Mouse (Mus musculus) hindbrain, embryonic 13.5 days (tissue): ENCODE results near the gene Gm21974. TPM values are rescaled to one million over a fixed set of nuclear protein-coding genes. Genes with fewer than 3 reads are reported as not detected.
"Not testable (repeated sequence)": the region's sequence is repeated elsewhere in the genome, so short reads cannot be mapped to it uniquely, and the experiment has no call there.

Experiments used
- ATAC-seq: fragments of 200-750 bp; cut with Nextera tagmentation; 2 replicates; pipeline ENCODE4 v1.8.0; 2017; ENCODE audit warnings: moderate TSS enrichment; ENCODE audit not compliant: low FRiP score
- H3K27ac ChIP-seq: fragments of 300-500 bp; sonication (generic); 2 replicates; pipeline ENCODE4 v1.5.1; 2015; ENCODE audit warnings: inconsistent platforms, mild to moderate bottlenecking, moderate library complexity
- H3K27me3 ChIP-seq: fragments of 300-500 bp; sonication (generic); 2 replicates; pipeline ENCODE4 v1.6.1; 2015; ENCODE audit warnings: mild to moderate bottlenecking, inconsistent platforms
- H3K36me3 ChIP-seq: fragments of 300-500 bp; sonication (generic); 2 replicates; pipeline ENCODE4 v1.6.1; 2015; ENCODE audit warnings: mild to moderate bottlenecking, inconsistent platforms
- H3K4me1 ChIP-seq: fragments of 300-500 bp; sonication (generic); replicated peaks from 2 replicates; pipeline ENCODE4 v1.6.1; 2015; ENCODE audit warnings: inconsistent platforms
- H3K4me2 ChIP-seq: fragments of 300-500 bp; sonication (generic); 2 replicates; pipeline ENCODE4 v1.6.1; 2015; ENCODE audit warnings: inconsistent platforms, mild to moderate bottlenecking, moderate library complexity
- H3K4me3 ChIP-seq: fragments of 300-500 bp; sonication (generic); 2 replicates; pipeline ENCODE4 v1.5.1; 2015; ENCODE audit warnings: mild to moderate bottlenecking, inconsistent platforms
- H3K9ac ChIP-seq: fragments of 300-500 bp; sonication (generic); 2 replicates; pipeline ENCODE4 v1.6.1; 2015; ENCODE audit warnings: mild to moderate bottlenecking, inconsistent platforms
- H3K9me3 ChIP-seq: fragments of 300-500 bp; sonication (generic); 2 replicates; pipeline ENCODE4 v1.6.1; 2016; ENCODE audit warnings: inconsistent platforms
- WGBS: fragments of 180-500 bp; shearing (Covaris S2); methylation state at CpG from one replicate; pipeline ENCODE4 v1.1.7; 2015; 5-methylcytosine and 5-hydroxymethylcytosine counted together
- polyA plus RNA-seq: library from polyadenylated mRNA; unstranded; fragments of >200 nt; fragmentation: Nextera tagmentation; extraction: Ambion mirVana; gene quantifications from 2 replicates; pipeline ENCODE4 v1.2.1, GENCODE M21; 2015

The Gm21974 gene
- polyA plus RNA-seq, 1 experiment from 2014 or later, result not detected

- H3K36me3 ChIP-seq, H3K4me2 ChIP-seq, H3K27ac ChIP-seq, H3K9ac ChIP-seq, H3K9me3 ChIP-seq, ATAC-seq, H3K4me3 ChIP-seq, H3K27me3 ChIP-seq: not testable (repeated sequence)
- H3K4me1 ChIP-seq, result peaks cover 14% of the 10 kb centered on the region
- 82% methylated on average over 4 of the region's 4 CpGs for WGBS
Measured at GRCm38 (mm10) chr7:127837878-127838277, 57.4 kb downstream of the Gm21974 start.

- H3K4me3 ChIP-seq, result no peak overlapping the region
- ATAC-seq, result no peak
- H3K4me1 ChIP-seq, result peaks cover 9% of the 10 kb centered on the region
- H3K36me3 ChIP-seq, result no peaks in the 10 kb centered on the region
- no peaks in the 10 kb centered on the region for H3K9me3 ChIP-seq
- 93% methylated on average over 5 of the region's 5 CpGs for WGBS
- no peak overlapping the region for H3K9ac ChIP-seq
- H3K4me2 ChIP-seq, result no peak overlapping the region
- 0 out of 2 replicates have a peak, but pooled peaks cover 3% of the 10 kb centered on the region for H3K27me3 ChIP-seq
- no peak overlapping the region for H3K27ac ChIP-seq
Measured at GRCm38 (mm10) chr7:127837473-127837872, 57.8 kb downstream of the Gm21974 start.

Other genes starting within 250 kb of the Gm21974 start
- gene Bcl7c, start 186.5 kb downstream of the Gm21974 start, polyA plus RNA-seq, result 47.0 and 50.8 TPM in 2 replicates
- gene Ctf1, start 182.7 kb downstream of the Gm21974 start, polyA plus RNA-seq, result 2.8 and 3.3 TPM in 2 replicates
- 0.18 TPM in 1 of 2 replicates, not detected in the other for gene Ctf2, start 163.3 kb downstream of the Gm21974 start, polyA plus RNA-seq
- 9.0 and 9.3 TPM in 2 replicates for gene Fbxl19, start 150.9 kb downstream of the Gm21974 start, polyA plus RNA-seq
- 8.0 and 9.1 TPM in 2 replicates for gene Orai3, start 125.6 kb downstream of the Gm21974 start, polyA plus RNA-seq
- gene Setd1a, start 118.8 kb downstream of the Gm21974 start, polyA plus RNA-seq, result 17.8 and 20.9 TPM in 2 replicates
- not detected in 2 replicates for gene Gm49388, start 109.8 kb downstream of the Gm21974 start, polyA plus RNA-seq
- gene Hsd3b7, start 94.8 kb downstream of the Gm21974 start, polyA plus RNA-seq, result 9.6 TPM in 2 replicates
- 22.2 and 24.3 TPM in 2 replicates for gene Stx4a, start 71.2 kb downstream of the Gm21974 start, polyA plus RNA-seq
- 38.7 and 40.9 TPM in 2 replicates for gene Stx1b, start 70.9 kb downstream of the Gm21974 start, polyA plus RNA-seq
- gene Zfp646, start 19.2 kb downstream of the Gm21974 start, polyA plus RNA-seq, result 11.0 TPM in 2 replicates
- gene Zfp668, start 18.6 kb downstream of the Gm21974 start, polyA plus RNA-seq, result 37.9 and 39.3 TPM in 2 replicates
- gene Prss53, start 4.5 kb downstream of the Gm21974 start, polyA plus RNA-seq, result 0.58 and 0.82 TPM in 2 replicates
- 67.6 and 71.1 TPM in 2 replicates for gene Vkorc1, start 163 bp upstream of the Gm21974 start, polyA plus RNA-seq
- 59.7 and 66.8 TPM in 2 replicates for gene Bckdk, start 8.6 kb upstream of the Gm21974 start, polyA plus RNA-seq
- 47.1 and 50.9 TPM in 2 replicates for gene Kat8, start 17.1 kb upstream of the Gm21974 start, polyA plus RNA-seq
- 0.26 and 0.30 TPM in 2 replicates for gene Prss8, start 34.6 kb upstream of the Gm21974 start, polyA plus RNA-seq
- 11.8 and 13.3 TPM in 2 replicates for gene Prss36, start 51.3 kb upstream of the Gm21974 start, polyA plus RNA-seq
- 397 and 402 TPM in 2 replicates for gene Fus, start 72.0 kb upstream of the Gm21974 start, polyA plus RNA-seq
- gene Pycard, start 98.4 kb upstream of the Gm21974 start, polyA plus RNA-seq, result 6.5 and 8.2 TPM in 2 replicates
- gene Trim72, start 108.5 kb upstream of the Gm21974 start, polyA plus RNA-seq, result 0.13 TPM in 1 of 2 replicates, not detected in the other
- 1.1 and 1.4 TPM in 2 replicates for gene Itgam, start 167.2 kb upstream of the Gm21974 start, polyA plus RNA-seq
- gene Gm49368, start 167.2 kb upstream of the Gm21974 start, polyA plus RNA-seq, result not detected in 2 replicates
- 0.17 TPM in 1 of 2 replicates, not detected in the other for gene Itgax, start 234.1 kb upstream of the Gm21974 start, polyA plus RNA-seq